Mouse (Mus musculus) C2C12 (cell line): ENCODE measurements around the gene Ass1. TPM values are rescaled to one million over a fixed set of nuclear protein-coding genes. Genes with fewer than 3 reads are reported as not detected.

Source experiments
- H3K27me3 ChIP-seq: one replicate; pipeline ENCODE4 v1.6.1; 2011; ENCODE audit not compliant: control insufficient read depth, insufficient read depth, insufficient read length
- H3K36me3 ChIP-seq: one replicate; pipeline ENCODE4 v1.6.1; 2011; ENCODE audit not compliant: control insufficient read depth, insufficient read depth
- H3K4me3 ChIP-seq: one replicate; pipeline ENCODE4 v1.5.1; 2011; ENCODE audit warnings: mild to moderate bottlenecking, control low read depth; ENCODE audit not compliant: poor library complexity, insufficient read depth, severe bottlenecking
- H3K79me2 ChIP-seq: one replicate; pipeline ENCODE4 v1.6.1; 2011; ENCODE audit not compliant: control insufficient read depth, insufficient read depth
- H3K79me3 ChIP-seq: one replicate; pipeline ENCODE4 v1.6.1; 2011; ENCODE audit warnings: low read depth, control low read depth
- H3ac ChIP-seq: one replicate; pipeline ENCODE3; 2011; ENCODE audit warnings: low read depth; ENCODE audit not compliant: control insufficient read depth, insufficient read length
- CEBPB ChIP-seq: IDR thresholded peaks from one replicate; pipeline ENCODE4 v1.6.1; 2011; ENCODE audit warnings: low read depth, mild to moderate bottlenecking, control low read depth, moderate library complexity
- CTCF ChIP-seq: IDR thresholded peaks from one replicate; pipeline ENCODE4 v1.5.1; 2011; ENCODE audit not compliant: control insufficient read depth, insufficient read depth, insufficient read length
- FOSL1 ChIP-seq: IDR thresholded peaks from one replicate; pipeline ENCODE4 v1.8.0; 2011; ENCODE audit warnings: mild to moderate bottlenecking, low read length; ENCODE audit not compliant: poor library complexity, insufficient read depth, severe bottlenecking
- MAX ChIP-seq: IDR thresholded peaks from one replicate; pipeline ENCODE4 v1.6.1; 2011; ENCODE audit warnings: mild to moderate bottlenecking, control low read depth
- MYOD1 ChIP-seq: IDR thresholded peaks from one replicate; pipeline ENCODE4 v1.6.1; 2011; ENCODE audit warnings: low read depth; ENCODE audit not compliant: control insufficient read depth, insufficient read length
- MYOG ChIP-seq: IDR thresholded peaks from one replicate; pipeline ENCODE4 v1.6.1; 2011; ENCODE audit not compliant: control insufficient read depth, insufficient read length; ENCODE audit errors: extremely low read depth
- USF1 ChIP-seq: IDR thresholded peaks from one replicate; pipeline ENCODE4 v1.6.1; 2011; ENCODE audit warnings: low read depth, mild to moderate bottlenecking, control low read depth, moderate library complexity
- polyA plus RNA-seq: library from polyadenylated mRNA; unstranded; fragments of >200 nt; fragmentation: generic; extraction: Trizol; gene quantifications from one replicate; pipeline ENCODE4 v1.2.1, GENCODE M21; 2012; ENCODE audit warnings: missing spikeins

Gene Ass1
- polyA plus RNA-seq, 1 experiment: 248 TPM

DNA sequence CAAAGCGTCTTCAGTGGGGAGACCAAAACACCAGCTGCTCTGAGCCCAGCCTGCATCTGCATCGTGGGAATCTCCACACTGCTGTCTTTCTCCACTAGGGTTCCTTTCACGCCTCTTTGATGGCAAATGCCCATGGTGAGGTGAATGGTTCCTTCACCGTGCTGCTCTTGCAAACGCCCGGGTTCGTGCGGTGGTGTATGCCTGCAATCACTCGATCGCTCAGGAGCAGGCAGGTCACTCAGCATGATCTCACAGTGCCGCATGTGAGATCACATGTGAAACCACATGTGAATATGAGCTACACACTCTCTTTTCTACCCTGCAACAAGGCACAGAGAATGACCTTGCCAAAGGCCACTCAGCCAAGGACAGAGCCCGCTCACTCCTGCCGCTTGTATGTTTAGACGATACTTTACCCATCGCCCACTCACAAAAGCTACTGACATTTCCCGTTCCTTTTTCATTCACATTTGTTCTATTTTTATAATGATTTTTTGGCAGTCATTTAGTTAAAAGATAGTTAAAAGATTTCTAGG, 51.9 kb downstream of the Ass1 start:
- H3K79me3 ChIP-seq: no peaks in the 10 kb centered on the region
- no peak overlapping the region for H3ac ChIP-seq
- H3K27me3 ChIP-seq: no peaks in the 10 kb centered on the region
- no peak overlapping the region for H3K4me3 ChIP-seq
- H3K36me3 ChIP-seq: peaks cover 24% of the 10 kb centered on the region
- H3K79me2 ChIP-seq: no peaks in the 10 kb centered on the region
- no peak for TF ChIP-seq MYOG
- TF ChIP-seq USF1: no peak
- no peak for TF ChIP-seq CTCF

GRCm38 (mm10) chr2:31524641-31525040, 54.6 kb downstream of the Ass1 start:
- Histone ChIP-seq H3K36me3 (peaks cover 4% of the 10 kb centered on the region), H3K4me3 (no peak overlapping the region), H3K79me2 (no peaks in the 10 kb centered on the region), H3K27me3 (no peaks in the 10 kb centered on the region), H3ac (peak overlapping the region; percentile 45), H3K79me3 (no peaks in the 10 kb centered on the region)
- TF ChIP-seq USF1 (no peak), FOSL1 (no peak), CTCF (no peak), CEBPB (no peak), MYOD1 (no peak)

DNA sequence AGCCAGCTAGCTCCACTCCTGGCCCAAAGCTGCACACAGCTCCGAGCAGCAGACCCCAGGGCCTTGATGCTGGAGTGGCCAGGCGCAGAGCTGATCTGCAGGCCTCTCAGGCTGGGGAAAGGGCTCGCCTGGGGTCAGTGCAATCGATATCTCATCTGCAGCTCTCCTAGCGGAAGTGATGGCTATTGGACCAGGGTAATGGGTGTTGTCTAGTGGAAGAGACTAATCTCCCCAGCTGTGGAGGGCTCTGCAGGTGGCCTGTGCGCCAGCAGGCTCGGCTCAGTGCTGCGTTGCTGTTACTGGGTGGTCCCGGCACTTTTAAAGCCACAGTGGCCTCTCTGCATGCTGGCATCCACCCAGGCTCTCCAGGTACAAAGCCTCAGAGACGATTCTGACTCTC, 55.8 kb downstream of the Ass1 start:
- Histone ChIP-seq H3ac (no peak overlapping the region), H3K79me3 (no peaks in the 10 kb centered on the region), H3K79me2 (no peaks in the 10 kb centered on the region), H3K27me3 (peaks cover 5% of the 10 kb centered on the region), H3K4me3 (no peak overlapping the region), H3K36me3 (no peaks in the 10 kb centered on the region)
- TF ChIP-seq MYOG (no peak), MAX (no peak), MYOD1 (no peak), CEBPB (no peak), CTCF (no peak), FOSL1 (no peak), USF1 (no peak)

DNA sequence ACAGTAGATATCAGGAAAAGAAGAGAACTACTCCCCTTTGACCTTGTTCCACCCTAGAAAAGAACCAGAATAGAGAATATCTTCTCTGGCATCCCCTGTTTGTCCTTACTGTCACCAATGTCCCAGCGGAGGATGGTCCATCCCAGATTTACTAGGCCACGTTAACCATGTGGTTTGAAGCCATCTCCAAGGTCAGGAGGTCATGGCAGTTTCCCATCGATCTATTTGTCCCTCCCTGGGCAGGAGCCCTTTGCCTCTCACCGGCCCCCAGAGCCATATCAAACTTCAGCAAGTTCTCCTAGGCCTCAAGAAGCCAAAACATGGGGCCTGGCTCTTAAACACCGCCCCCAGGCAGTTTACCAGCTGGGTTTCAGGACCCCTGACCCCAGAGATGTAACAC, 60.2 kb downstream of the Ass1 start:
- no peak for TF ChIP-seq FOSL1
- no peak for TF ChIP-seq CTCF
- TF ChIP-seq MAX: no peak
- TF ChIP-seq CEBPB: no peak
- TF ChIP-seq USF1: no peak
- no peak for TF ChIP-seq MYOG
- TF ChIP-seq MYOD1: no peak
- no peak overlapping the region for H3ac ChIP-seq
- peaks cover 5% of the 10 kb centered on the region for H3K27me3 ChIP-seq
- no peaks in the 10 kb centered on the region for H3K36me3 ChIP-seq
- no peaks in the 10 kb centered on the region for H3K79me3 ChIP-seq
- H3K4me3 ChIP-seq: no peak overlapping the region
- no peaks in the 10 kb centered on the region for H3K79me2 ChIP-seq

- H3K36me3 ChIP-seq: no peaks in the 10 kb centered on the region
- H3K79me3 ChIP-seq: no peaks in the 10 kb centered on the region
- H3K27me3 ChIP-seq: no peaks in the 10 kb centered on the region
- H3ac ChIP-seq: peak overlapping the region; percentile 6
- H3K79me2 ChIP-seq: no peaks in the 10 kb centered on the region
- TF ChIP-seq USF1: no peak
- no peak for TF ChIP-seq MYOG
- TF ChIP-seq CEBPB: no peak
- TF ChIP-seq FOSL1: no peak
- TF ChIP-seq MAX: no peak
- no peak for TF ChIP-seq CTCF
- no peak for TF ChIP-seq MYOD1
- H3K4me3 ChIP-seq: no peak overlapping the region
Measured at GRCm38 (mm10) chr2:31537054-31537453, 67.0 kb downstream of the Ass1 start.

- H3ac ChIP-seq: no peak overlapping the region
- H3K36me3 ChIP-seq: no peaks in the 10 kb centered on the region
- no peak overlapping the region for H3K4me3 ChIP-seq
- H3K79me3 ChIP-seq: no peaks in the 10 kb centered on the region
- no peaks in the 10 kb centered on the region for H3K27me3 ChIP-seq
- TF ChIP-seq MYOD1 (no peak), USF1 (no peak)
- H3K79me2 ChIP-seq: no peaks in the 10 kb centered on the region
Measured at GRCm38 (mm10) chr2:31538745-31539144, 68.7 kb downstream of the Ass1 start.
